26 mouse cellular contexts compared by ENCODE assay signal in genomic region chr9:96635176-96635575, GRCm38 (mm10). TPM values are rescaled to one million over a fixed set of nuclear protein-coding genes. Genes with fewer than 3 reads are reported as not detected.
DNase-seq lines count a peak whose midpoint lies in the region; ATAC-seq and TF ChIP-seq lines count a peak whose summit lies in the region.
"Had no signal": no experiment of that assay in that cellular context is flagged by ENCODE, and none has a peak within 500 bp of the region (broad histone marks: within the 10 kb centered on the region; RNA-seq: fewer than 3 reads in every experiment).

No protein-coding gene starts in this region.

- TF ChIP-seq CTCF in MEL (IDR thresholded peaks at IDR 0.05 in 2 of 3, conservative IDR thresholded peaks at IDR 0.05 in 1 of 3; ENCODE audit: control insufficient read depth in 1 of 3, insufficient read depth in 1 of 3, low read depth in 2 of 3, low read length in 3 of 3, poor library complexity in 1 of 3, severe bottlenecking in 1 of 3) = no peak

- H3K9ac ChIP-seq in MEL (ENCODE audit: control insufficient read depth, low read depth, low read length, poor library complexity, severe bottlenecking) = no peak overlapping the region
- no peak overlapping the region for H3K9ac ChIP-seq in kidney, embryonic 16.5 days (replicated peaks; ENCODE audit: low read length)
- no peak overlapping the region for H3K9ac ChIP-seq in forebrain, embryonic 16.5 days (replicated peaks; ENCODE audit: low read depth, low read length)
- H3K9ac ChIP-seq: heart, embryonic 12.5 days; hindbrain, embryonic 14.5 days; liver, embryonic 15.5 days; lung, embryonic 15.5 days; midbrain, embryonic 12.5 days had no signal

- DNase-seq in MEL (ENCODE audit: low read depth, low spot score) = no peak
- peak; percentile 63 for DNase-seq in kidney, adult 18-20 months
- peak; percentile 80 to 90 for DNase-seq in kidney, postnatal 36 days
- DNase-seq in ovary, postnatal 36 days (ENCODE audit: low spot score) = no peak
- no peak for DNase-seq in urinary bladder, postnatal 36 days (ENCODE audit: low spot score in 2 of 2)
- no peak for DNase-seq in right cerebral cortex, postnatal 14 days
- DNase-seq: adrenal gland, adult 8-10 months; B cell, adult 2 months; cerebellum, adult 2 months; cerebellum, postnatal 14 days; gastrocnemius, postnatal 14 days; layer of hippocampus, postnatal 36 days; liver; lung, postnatal 4 days; retina, postnatal 1 day; thymus, adult 2 months; thymus, postnatal 36 days had no signal

- H3K9me3 ChIP-seq in MEL (replicated peaks; ENCODE audit: insufficient read depth, low read length) = no peaks in the 10 kb centered on the region
- H3K9me3 ChIP-seq in kidney, embryonic 16.5 days (ENCODE audit: low read length) = no peaks in the 10 kb centered on the region
- H3K9me3 ChIP-seq in forebrain, embryonic 16.5 days (ENCODE audit: control insufficient read depth, low read length) = no peaks in the 10 kb centered on the region
- H3K9me3 ChIP-seq: heart, embryonic 12.5 days; liver, embryonic 15.5 days; lung, embryonic 15.5 days; megakaryocyte, embryonic 14.5 days; midbrain, embryonic 12.5 days had no signal

- peak overlapping the region; percentile 99 for H3K27ac ChIP-seq in MEL (ENCODE audit: control insufficient read depth, low read depth, low read length)
- H3K27ac ChIP-seq in kidney, embryonic 16.5 days (ENCODE audit: low read length) = peak overlapping the region; percentile 55; the same call in 1 of the 2 replicates
- H3K27ac ChIP-seq in forebrain, embryonic 16.5 days (ENCODE audit: low read length) = no peak overlapping the region
- H3K27ac ChIP-seq: hindbrain, embryonic 14.5 days; liver, embryonic 15.5 days; lung, embryonic 15.5 days; midbrain, embryonic 12.5 days had no signal

- ATAC-seq in kidney, embryonic 16.5 days (ENCODE audit: low FRiP score, low TSS enrichment) = peak; percentile 3; the same call in 1 of the 2 replicates
- no peak for ATAC-seq in forebrain, embryonic 16.5 days

- TF ChIP-seq RAD21 in MEL (IDR thresholded peaks at IDR 0.05; ENCODE audit: low read depth, low read length) = no peak

- peaks cover 0 to 47% of the 10 kb centered on the region in 2 experiments; a peak in 2 of 4 replicates for H3K36me3 ChIP-seq in MEL (ENCODE audit: control insufficient read depth in 1 of 2, insufficient read depth in 2 of 2, low read length in 2 of 2)
- no peaks in the 10 kb centered on the region for H3K36me3 ChIP-seq in kidney, embryonic 16.5 days (ENCODE audit: insufficient read depth, low read length)
- no peaks in the 10 kb centered on the region for H3K36me3 ChIP-seq in forebrain, embryonic 16.5 days (ENCODE audit: control insufficient read depth, insufficient read depth)
- H3K36me3 ChIP-seq: heart, embryonic 12.5 days; liver, embryonic 15.5 days; lung, embryonic 15.5 days; midbrain, embryonic 12.5 days had no signal

- no peak overlapping the region for H3K4me3 ChIP-seq in MEL (ENCODE audit: control insufficient read depth in 1 of 2, insufficient read depth in 1 of 2, low read depth in 2 of 2, low read length in 2 of 2)
- H3K4me3 ChIP-seq in kidney, embryonic 16.5 days (ENCODE audit: low read length) = no peak overlapping the region
- no peak overlapping the region for H3K4me3 ChIP-seq in forebrain, embryonic 16.5 days (replicated peaks; ENCODE audit: low read length)
- H3K4me3 ChIP-seq: erythroblast, embryonic 14.5 days; heart, embryonic 12.5 days; liver, embryonic 15.5 days; lung, embryonic 15.5 days; megakaryocyte, embryonic 14.5 days; midbrain, embryonic 12.5 days had no signal

- no peak for TF ChIP-seq EP300 in MEL (IDR thresholded peaks at IDR 0.05; ENCODE audit: low read depth in 1 of 2, low read length in 2 of 2)

- no peak for TF ChIP-seq POLR2A in MEL (IDR thresholded peaks at IDR 0.05; ENCODE audit: control insufficient read depth in 1 of 2, insufficient read depth in 1 of 2, low read depth in 1 of 2, low read length in 2 of 2, poor library complexity in 1 of 2)

- WGBS in kidney, embryonic 16.5 days = 53% methylated on average over 6 of the region's 6 CpGs
- 76% methylated on average over 6 of the region's 6 CpGs for WGBS in forebrain, embryonic 16.5 days

- no peak overlapping the region for H3K4me2 ChIP-seq in kidney, embryonic 16.5 days (replicated peaks; ENCODE audit: low read depth, low read length)
- H3K4me2 ChIP-seq in forebrain, embryonic 16.5 days (ENCODE audit: low read length) = no peak overlapping the region
- H3K4me2 ChIP-seq: heart, embryonic 12.5 days; hindbrain, embryonic 14.5 days; liver, embryonic 15.5 days; lung, embryonic 15.5 days; midbrain, embryonic 12.5 days had no signal

- H3K4me1 ChIP-seq in MEL (ENCODE audit: control insufficient read depth in 1 of 2, insufficient read depth in 2 of 2, low read length in 2 of 2) = peaks cover 27 to 59% of the 10 kb centered on the region in 2 experiments
- H3K4me1 ChIP-seq in kidney, embryonic 16.5 days (ENCODE audit: insufficient read depth, low read length) = peaks cover 15% of the 10 kb centered on the region
- H3K4me1 ChIP-seq in forebrain, embryonic 16.5 days (replicated peaks; ENCODE audit: control insufficient read depth, insufficient read depth, low read length) = peaks cover 5% of the 10 kb centered on the region

- no peaks in the 10 kb centered on the region for H3K27me3 ChIP-seq in MEL (ENCODE audit: control insufficient read depth in 1 of 2, insufficient read depth in 2 of 2, low read length in 2 of 2)
- no peaks in the 10 kb centered on the region for H3K27me3 ChIP-seq in kidney, embryonic 16.5 days (ENCODE audit: insufficient read depth, low read length)
- H3K27me3 ChIP-seq in forebrain, embryonic 16.5 days (replicated peaks; ENCODE audit: control insufficient read depth, insufficient read depth, low read length) = no peaks in the 10 kb centered on the region

- H3K79me2 ChIP-seq in MEL (ENCODE audit: control insufficient read depth, insufficient read depth, low read length, poor library complexity) = peaks cover 11% of the 10 kb centered on the region

TF ChIP-seq in MEL, 35 proteins besides CTCF, POLR2A, EP300 and RAD21:
- no peak for TF ChIP-seq NELFE (IDR thresholded peaks at IDR 0.05; ENCODE audit: low read depth, low read length)
- TF ChIP-seq ETS1 (IDR thresholded peaks at IDR 0.05; ENCODE audit: low read depth, low read length) = no peak
- TF ChIP-seq POLR2AphosphoS2 (IDR thresholded peaks at IDR 0.05; ENCODE audit: low read length) = no peak
- no peak for TF ChIP-seq ZNF384 (IDR thresholded peaks at IDR 0.05; ENCODE audit: low read depth, low read length)
- TF ChIP-seq UBTF (IDR thresholded peaks at IDR 0.05; ENCODE audit: borderline replicate concordance, insufficient read depth, low read depth, low read length) = no peak
- no peak for TF ChIP-seq POLR2AphosphoS5 (IDR thresholded peaks at IDR 0.05; ENCODE audit: borderline replicate concordance, low read depth, low read length)
- TF ChIP-seq KAT2A (conservative IDR thresholded peaks at IDR 0.05; ENCODE audit: low read depth, low read length) = no peak
- no peak for TF ChIP-seq MXI1 (IDR thresholded peaks at IDR 0.05; ENCODE audit: low read depth, low read length)
- TF ChIP-seq CHD1 (IDR thresholded peaks at IDR 0.05; ENCODE audit: low read depth, low read length) = no peak
- no peak for TF ChIP-seq TBP (IDR thresholded peaks at IDR 0.05; ENCODE audit: low read depth, low read length)
TF ChIP-seq in MEL: peak in this region for 0.

RNA-seq across cellular contexts. Expression of gene Rasa2, which starts 3.8 kb away (rescaled TPM):
- total RNA-seq in MEL (2012; rRNA removed) = 9.5 and 11.3 TPM in 2 replicates
- polyA plus RNA-seq in MEL (2012; ENCODE audit: insufficient read depth in 1 of 2, insufficient read length in 2 of 2, low read depth in 1 of 2, low replicate concordance in 2 of 2, missing spikeins in 1 of 2) = 10 to 100 TPM in 1 of 2 experiments, not detected in 1; 11.3 TPM
- polyA plus RNA-seq in kidney, embryonic 16.5 days (2015; fragmentation: Nextera tagmentation; extraction: Ambion mirVana) = 18.7 and 19.3 TPM in 2 replicates
- 19.6 and 22.8 TPM in 2 replicates for polyA plus RNA-seq in forebrain, embryonic 16.5 days (2015; fragmentation: Nextera tagmentation; extraction: Ambion mirVana)
- polyA plus RNA-seq: erythroblast, embryonic 14.5 days had no signal

Comparison
In these comparisons a context has a peak if more than half of its experiments do, and no peak if none do; other contexts are left out.
1. DNase-seq: peak in kidney, adult 18-20 months (single experiment) and kidney, postnatal 36 days (2 of 2); none in MEL (single experiment), ovary, postnatal 36 days (single experiment), urinary bladder, postnatal 36 days (0 of 2) and right cerebral cortex, postnatal 14 days (single experiment).